Mouse (Mus musculus) MEL (cell line): ENCODE results near the gene Ly6g6d. TPM values are rescaled to one million over a fixed set of nuclear protein-coding genes. Genes with fewer than 3 reads are reported as not detected.

Experiments used
- DNase-seq: peaks from one replicate; pipeline ENCODE4 v3.0.0; 2011; ENCODE audit warnings: low read depth, low spot score
- H3K27ac ChIP-seq: 2 replicates; pipeline ENCODE4 v1.5.1; 2012; ENCODE audit warnings: low read depth, mild to moderate bottlenecking, control low read depth, low read length, moderate library complexity; ENCODE audit not compliant: control insufficient read depth
- H3K27me3 ChIP-seq, 2 experiments: fragments of 150-350 bp in 1 of 2; sonication (generic) in 1 of 2; 2 replicates each; pipeline ENCODE4 v1.6.1; 2012; ENCODE audit warnings: low read length in 2 of 2, mild to moderate bottlenecking in 2 of 2, improper control_type of control experiment in 1 of 2, moderate library complexity in 1 of 2; ENCODE audit not compliant: insufficient read depth in 2 of 2, control insufficient read depth in 1 of 2
- H3K36me3 ChIP-seq, 2 experiments: 2 replicates each; pipeline ENCODE4 v1.6.1; 2012 to 2014; ENCODE audit warnings: low read length in 2 of 2, improper control_type of control experiment in 1 of 2, inconsistent platforms in 1 of 2, mild to moderate bottlenecking in 1 of 2; ENCODE audit not compliant: insufficient read depth in 2 of 2, control insufficient read depth in 1 of 2
- H3K4me1 ChIP-seq, 2 experiments: fragments of 150-350 bp in 1 of 2; sonication (generic) in 1 of 2; 2 replicates each; pipeline ENCODE4 v1.6.1; 2012; ENCODE audit warnings: low read length in 2 of 2, improper control_type of control experiment in 1 of 2, mild to moderate bottlenecking in 1 of 2; ENCODE audit not compliant: insufficient read depth in 2 of 2, control insufficient read depth in 1 of 2
- H3K4me3 ChIP-seq, 2 experiments: fragments of 150-350 bp in 1 of 2; sonication (generic) in 1 of 2; 2 replicates each; pipeline ENCODE4 v1.5.1; 2012; ENCODE audit warnings: low read depth in 2 of 2, low read length in 2 of 2, mild to moderate bottlenecking in 2 of 2, moderate library complexity in 2 of 2, control low read depth in 1 of 2, improper control_type of control experiment in 1 of 2; ENCODE audit not compliant: control insufficient read depth in 1 of 2, insufficient read depth in 1 of 2
- H3K79me2 ChIP-seq: 2 replicates; pipeline ENCODE4 v1.6.1; 2012; ENCODE audit warnings: mild to moderate bottlenecking, low read length, moderate library complexity; ENCODE audit not compliant: control insufficient read depth, poor library complexity, insufficient read depth
- H3K9ac ChIP-seq: 2 replicates; pipeline ENCODE4 v1.6.1; 2012; ENCODE audit warnings: low read depth, mild to moderate bottlenecking, control low read depth, low read length, moderate library complexity; ENCODE audit not compliant: control insufficient read depth, poor library complexity, severe bottlenecking
- H3K9me3 ChIP-seq: fragments of 150-350 bp; sonication (generic); replicated peaks from 2 replicates; pipeline ENCODE4 v1.6.1; 2012; ENCODE audit warnings: mild to moderate bottlenecking, low read length, improper control_type of control experiment, moderate library complexity; ENCODE audit not compliant: insufficient read depth
- BHLHE40 ChIP-seq: IDR thresholded peaks from 2 replicates; pipeline ENCODE4 v1.6.1; 2012; ENCODE audit warnings: low read depth, mild to moderate bottlenecking, inconsistent platforms, low read length, improper control_type of control experiment, borderline replicate concordance
- CHD2 ChIP-seq: IDR thresholded peaks from 2 replicates; pipeline ENCODE4 v1.6.1; 2011; ENCODE audit warnings: low read length, improper control_type of control experiment
- CTCF ChIP-seq, 3 experiments: IDR thresholded peaks in 2 of 3; conservative IDR thresholded peaks in 1 of 3; 2 replicates each; pipeline ENCODE4 v1.5.1; 2011 to 2012; ENCODE audit warnings: low read length in 3 of 3, low read depth in 2 of 3, mild to moderate bottlenecking in 2 of 3, improper control_type of control experiment in 1 of 3, inconsistent platforms in 1 of 3, mixed read lengths in 1 of 3, moderate library complexity in 1 of 3; ENCODE audit not compliant: control insufficient read depth in 1 of 3, insufficient read depth in 1 of 3, poor library complexity in 1 of 3, severe bottlenecking in 1 of 3
- E2F4 ChIP-seq: IDR thresholded peaks from 2 replicates; pipeline ENCODE4 v1.6.1; 2011; ENCODE audit warnings: low read depth, low read length, improper control_type of control experiment, borderline replicate concordance
- ELF1 ChIP-seq: IDR thresholded peaks from 2 replicates; pipeline ENCODE4 v1.6.1; 2014; ENCODE audit warnings: low read depth, mild to moderate bottlenecking, inconsistent platforms, low read length, improper control_type of control experiment, moderate library complexity
- EP300 ChIP-seq, 2 experiments: IDR thresholded peaks; 2 replicates each; pipeline ENCODE4 v1.6.1; 2011; ENCODE audit warnings: improper control_type of control experiment in 2 of 2, low read length in 2 of 2, low read depth in 1 of 2, mild to moderate bottlenecking in 1 of 2
- ETS1 ChIP-seq: IDR thresholded peaks from 2 replicates; pipeline ENCODE4 v1.6.1; 2012; ENCODE audit warnings: low read depth, mild to moderate bottlenecking, inconsistent platforms, low read length, improper control_type of control experiment, moderate library complexity
- GABPA ChIP-seq: IDR thresholded peaks from 2 replicates; pipeline ENCODE4 v1.6.1; 2012; ENCODE audit warnings: low read depth, mild to moderate bottlenecking, inconsistent platforms, low read length, improper control_type of control experiment, moderate library complexity
- GATA1 ChIP-seq: IDR thresholded peaks from 2 replicates; pipeline ENCODE4 v1.6.1; 2011; ENCODE audit warnings: low read depth, low read length, improper control_type of control experiment
- HCFC1 ChIP-seq: IDR thresholded peaks from 2 replicates; pipeline ENCODE4 v1.6.1; 2012; ENCODE audit warnings: low read depth, mild to moderate bottlenecking, inconsistent platforms, low read length, improper control_type of control experiment, moderate library complexity
- JUND ChIP-seq: IDR thresholded peaks from 2 replicates; pipeline ENCODE4 v1.6.1; 2011; ENCODE audit warnings: low read depth, mild to moderate bottlenecking, improper control_type of control experiment, low read length
- KAT2A ChIP-seq: conservative IDR thresholded peaks from 2 replicates; pipeline ENCODE4 v1.6.1; 2012; ENCODE audit warnings: low read depth, low read length, improper control_type of control experiment, inconsistent platforms
- MAX ChIP-seq: IDR thresholded peaks from 2 replicates; pipeline ENCODE4 v1.6.1; 2011; ENCODE audit warnings: low read length, improper control_type of control experiment
- MXI1 ChIP-seq: IDR thresholded peaks from 2 replicates; pipeline ENCODE4 v1.6.1; 2011; ENCODE audit warnings: mild to moderate bottlenecking, low read depth, low read length, improper control_type of control experiment
- MYB ChIP-seq: IDR thresholded peaks from 2 replicates; pipeline ENCODE4 v1.6.1; 2011; ENCODE audit warnings: mild to moderate bottlenecking, low read depth, low read length, improper control_type of control experiment
- POLR2AphosphoS2 ChIP-seq: IDR thresholded peaks from 2 replicates; pipeline ENCODE4 v1.6.1; 2011; ENCODE audit warnings: low read length, improper control_type of control experiment
- POLR2AphosphoS5 ChIP-seq: IDR thresholded peaks from 2 replicates; pipeline ENCODE4 v1.6.1; 2012; ENCODE audit warnings: low read depth, borderline replicate concordance, mild to moderate bottlenecking, inconsistent platforms, low read length, moderate library complexity, mixed read lengths
- SIN3A ChIP-seq: IDR thresholded peaks from 2 replicates; pipeline ENCODE4 v1.6.1; 2012; ENCODE audit warnings: low read length, improper control_type of control experiment, inconsistent platforms
- SMC3 ChIP-seq: IDR thresholded peaks from 2 replicates; pipeline ENCODE4 v1.6.1; 2011; ENCODE audit warnings: low read depth, low read length, improper control_type of control experiment
- TAL1 ChIP-seq: IDR thresholded peaks from 2 replicates; pipeline ENCODE4 v1.6.1; 2012; ENCODE audit warnings: mild to moderate bottlenecking, inconsistent platforms, low read length, moderate library complexity, mixed read lengths
- UBTF ChIP-seq: IDR thresholded peaks from 2 replicates; pipeline ENCODE4 v1.6.1; 2012; ENCODE audit warnings: low read depth, mild to moderate bottlenecking, inconsistent platforms, low read length, improper control_type of control experiment, moderate library complexity, borderline replicate concordance; ENCODE audit not compliant: insufficient read depth
- USF1 ChIP-seq: IDR thresholded peaks from 2 replicates; pipeline ENCODE4 v1.6.1; 2014; ENCODE audit warnings: low read depth, mild to moderate bottlenecking, inconsistent platforms, low read length, improper control_type of control experiment, moderate library complexity
- ZC3H11A ChIP-seq: IDR thresholded peaks from 2 replicates; pipeline ENCODE4 v1.6.1; 2012; ENCODE audit warnings: low read depth, mild to moderate bottlenecking, inconsistent platforms, low read length, improper control_type of control experiment
- ZNF384 ChIP-seq: IDR thresholded peaks from 2 replicates; pipeline ENCODE4 v1.6.1; 2012; ENCODE audit warnings: low read depth, mild to moderate bottlenecking, inconsistent platforms, low read length, improper control_type of control experiment
- polyA plus RNA-seq, 2 experiments: library from polyadenylated mRNA; stranded (reverse) in 1 of 2; unstranded in 1 of 2; fragments of >175 nt in 1 of 2; fragments of >200 nt in 1 of 2; gene quantifications; 2 replicates each; pipeline versions ENCODE4 v1.2.1 to v1.2.4; 2012; ENCODE audit warnings: low replicate concordance in 2 of 2, low read depth in 1 of 2; ENCODE audit not compliant: insufficient read length in 2 of 2, insufficient read depth in 1 of 2, missing spikeins in 1 of 2
- total RNA-seq: library from RNA; depleted of rRNA; stranded (reverse); fragments of 300-350 nt; gene quantifications from 2 replicates; pipeline ENCODE4 v1.2.3, GENCODE M21; 2012

Ly6g6d gene
- total and polyA plus RNA-seq, 3 experiments, result 4.4 to 5.5 TPM; not detected in 1

- DNase-seq, result peak; percentile 58
- H3K9me3 ChIP-seq, result no peaks in the 10 kb centered on the region
- peaks cover 0 to 34% of the 10 kb centered on the region in 2 experiments; a peak in 2 of 4 replicates for H3K36me3 ChIP-seq
- H3K79me2 ChIP-seq, result peaks cover 36% of the 10 kb centered on the region
- peaks cover 9 to 40% of the 10 kb centered on the region in 2 experiments; a peak in 3 of 4 replicates for H3K4me1 ChIP-seq
- H3K27me3 ChIP-seq, result no peaks in the 10 kb centered on the region
- H3K27ac ChIP-seq, result peak overlapping the region; percentile 85
- no peak overlapping the region for H3K4me3 ChIP-seq
- TF ChIP-seq UBTF, result no peak
- TF ChIP-seq ETS1, result peak; percentile 81
- TF ChIP-seq TAL1, result peak; percentile 68
- TF ChIP-seq EP300 (IDR thresholded peaks at IDR 0.05; ENCODE audit: low read depth in 1 of 2, low read length in 2 of 2), result peak; percentile 39 to 74
- TF ChIP-seq CHD2, result no peak
- TF ChIP-seq BHLHE40, result no peak
- TF ChIP-seq HCFC1, result no peak
- no peak for TF ChIP-seq E2F4
- TF ChIP-seq CTCF (IDR thresholded peaks at IDR 0.05 in 2 of 3, conservative IDR thresholded peaks at IDR 0.05 in 1 of 3; ENCODE audit: control insufficient read depth in 1 of 3, insufficient read depth in 1 of 3, low read depth in 2 of 3, low read length in 3 of 3, poor library complexity in 1 of 3, severe bottlenecking in 1 of 3), result no peak
- TF ChIP-seq GATA1, result peak; percentile 42; the same call in 1 of the 2 replicates
- TF ChIP-seq KAT2A, result no peak
- 0 out of 2 replicates have a peak, but pooled peaks have one; percentile 11 for TF ChIP-seq MAX
- no peak for TF ChIP-seq USF1
- TF ChIP-seq MYB, result peak; percentile 57; the same call in 1 of the 2 replicates
- TF ChIP-seq ELF1, result no peak
- TF ChIP-seq ZC3H11A, result no peak
- TF ChIP-seq GABPA, result no peak
- no peak for TF ChIP-seq MXI1
- no peak for TF ChIP-seq SMC3
- TF ChIP-seq POLR2AphosphoS5, result no peak
- TF ChIP-seq JUND, result no peak
- TF ChIP-seq POLR2AphosphoS2, result no peak
- peak; percentile 45 for TF ChIP-seq SIN3A
- no peak for TF ChIP-seq ZNF384
- peak overlapping the region; percentile 77 for H3K9ac ChIP-seq
Observed at GRCm38 (mm10) chr17:35028315-35028714, 49.5 kb downstream of the Ly6g6d start.
